Mouse (Mus musculus) kidney, adult 2 months (tissue): ENCODE measurements around the gene Polr1b.

ENCODE experiments used
- CTCF ChIP-seq: fragments of 200-500 bp; conservative IDR thresholded peaks from 2 replicates; pipeline ENCODE4 v1.5.1; 2011; ENCODE audit warnings: low read depth, mild to moderate bottlenecking, control low read depth, low read length, moderate library complexity, mixed read lengths; ENCODE audit not compliant: insufficient read depth, insufficient read length
- POLR2A ChIP-seq: fragments of 200-500 bp; IDR thresholded peaks from one replicate; pipeline ENCODE4 v1.6.1; 2011; ENCODE audit warnings: low read depth, low read length, control low read depth

DNA sequence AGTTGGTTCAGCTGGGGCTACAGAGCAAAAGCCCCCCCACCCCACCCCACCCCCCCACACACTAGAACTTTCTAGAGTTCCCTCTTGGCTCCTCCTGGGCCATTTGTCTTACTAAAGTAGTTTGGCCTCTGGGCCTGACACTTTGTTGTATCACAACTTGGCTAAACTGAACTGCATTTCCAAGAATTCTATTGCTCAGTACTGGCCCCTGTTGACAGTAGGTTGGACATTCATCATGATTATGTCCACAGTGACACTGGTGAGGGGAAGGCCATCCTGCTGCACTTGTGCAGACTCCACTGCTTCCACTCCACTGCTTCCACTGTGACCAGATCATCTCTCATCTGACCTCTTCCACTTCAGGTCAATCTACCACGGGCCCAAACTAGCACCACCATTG is 52.0 kb downstream of the Polr1b start:
- no peak for TF ChIP-seq CTCF
- no peak for TF ChIP-seq POLR2A
